Mouse (Mus musculus) urinary bladder, adult 2 months (tissue): ENCODE data around the gene Top2a. TPM values are rescaled to one million over a fixed set of nuclear protein-coding genes. Genes with fewer than 3 reads are reported as not detected.

Experiments used
- DNase-seq: peaks from one replicate; pipeline ENCODE4 v3.0.0; 2022; ENCODE audit warnings: low spot score
- polyA plus RNA-seq: library from polyadenylated mRNA; depleted of rRNA; stranded (reverse); fragments of >200 nt; gene quantifications from 2 replicates; pipeline ENCODE4 v1.2.3, GENCODE M21; 2012; rRNA removed

Top2a gene
- polyA plus RNA-seq, 1 experiment, result 4.7 TPM

- DNase-seq, result no peak
Measured at GRCm38 (mm10) chr11:98949958-98950460, 74.0 kb downstream of the Top2a start.

GRCm38 (mm10) chr11:98949242-98949957 lies 74.6 kb downstream of the Top2a start:
- no peak for DNase-seq

- DNase-seq, result no peak
Measured at GRCm38 (mm10) chr11:98947969-98948569, 75.9 kb downstream of the Top2a start.

- no peak for DNase-seq
Measured at GRCm38 (mm10) chr11:98945605-98945977, 78.4 kb downstream of the Top2a start.

GRCm38 (mm10) chr11:98944897-98945604 lies 78.9 kb downstream of the Top2a start:
- DNase-seq, result no peak

GRCm38 (mm10) chr11:98943741-98944461 lies 80.1 kb downstream of the Top2a start:
- DNase-seq, result no peak

Other genes with a start within 250 kb of the Top2a start
- 119 and 219 TPM in 2 replicates for gene Nr1d1, start 248.9 kb downstream of the Top2a start, polyA plus RNA-seq
- 57.0 and 58.7 TPM in 2 replicates for gene Msl1, start 228.7 kb downstream of the Top2a start, polyA plus RNA-seq
- 24.7 and 29.5 TPM in 2 replicates for gene Casc3, start 219.3 kb downstream of the Top2a start, polyA plus RNA-seq
- gene Rapgefl1, start 187.4 kb downstream of the Top2a start, polyA plus RNA-seq, result 56.6 and 66.4 TPM in 2 replicates
- gene Wipf2, start 160.6 kb downstream of the Top2a start, polyA plus RNA-seq, result 19.2 and 26.0 TPM in 2 replicates
- gene Cdc6, start 116.4 kb downstream of the Top2a start, polyA plus RNA-seq, result 2.7 and 3.8 TPM in 2 replicates
- 8.5 and 13.7 TPM in 2 replicates for gene Rara, start 96.4 kb downstream of the Top2a start, polyA plus RNA-seq
- gene Gjd3, start 41.2 kb downstream of the Top2a start, polyA plus RNA-seq, result 0.55 and 0.87 TPM in 2 replicates
- 248 and 341 TPM in 2 replicates for gene Igfbp4, start 17.1 kb upstream of the Top2a start, polyA plus RNA-seq
- gene Tns4, start 65.1 kb upstream of the Top2a start, polyA plus RNA-seq, result 26.0 and 28.6 TPM in 2 replicates
- gene Ccr7, start 130.9 kb upstream of the Top2a start, polyA plus RNA-seq, result 1.0 and 1.3 TPM in 2 replicates
- gene Smarce1, start 206.8 kb upstream of the Top2a start, polyA plus RNA-seq, result 60.3 and 81.1 TPM in 2 replicates
- 0.23 and 0.27 TPM in 2 replicates for gene Krt222, start 219.9 kb upstream of the Top2a start, polyA plus RNA-seq